Mouse (Mus musculus) liver, postnatal 0 days (tissue): ENCODE measurements around the gene Adamtsl2.

ENCODE experiments used
- CTCF ChIP-seq: sonication (generic); IDR thresholded peaks from 2 replicates; pipeline ENCODE4 v1.5.1; 2016; ENCODE audit warnings: antibody characterized with exemption, low read depth
- EP300 ChIP-seq: IDR thresholded peaks from 2 replicates; pipeline ENCODE4 v1.6.1; 2016; ENCODE audit warnings: antibody characterized with exemption, low read depth, mild to moderate bottlenecking

DNA sequence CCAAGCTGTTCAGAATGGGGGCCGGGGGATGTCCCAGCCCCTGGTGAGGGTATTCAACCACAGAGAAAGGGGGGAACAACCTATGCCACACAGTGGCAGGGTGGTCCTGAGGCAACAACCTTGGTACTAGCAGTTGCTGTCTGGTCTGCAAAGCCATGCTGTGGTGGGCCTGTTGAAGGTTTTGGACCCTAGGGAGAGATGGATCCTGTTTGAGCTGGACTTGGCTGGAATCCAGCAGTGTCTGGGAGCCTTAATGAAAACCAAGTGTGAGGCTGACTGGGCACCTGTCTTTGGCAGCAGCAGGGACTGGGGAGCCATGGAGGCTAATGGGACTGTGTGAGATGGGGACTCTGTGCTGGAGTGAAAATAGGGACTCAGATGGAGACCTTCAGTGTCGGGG is 470 bp downstream of the Adamtsl2 start:
- TF ChIP-seq CTCF (no peak), EP300 (no peak)
